Mouse (Mus musculus) ovary, adult 18-20 months (tissue): ENCODE measurements at regions not wholly inside any gene's neighbourhood (a gene's known extent, or its start where the extent isn't known, plus 50 kb on each side); places are given as distances from the start of the nearest gene placed in this dataset.

Experiments
- DNase-seq: peaks from one replicate; pipeline ENCODE4 v3.0.0; 2022; ENCODE audit warnings: low spot score, mixed read lengths

DNA sequence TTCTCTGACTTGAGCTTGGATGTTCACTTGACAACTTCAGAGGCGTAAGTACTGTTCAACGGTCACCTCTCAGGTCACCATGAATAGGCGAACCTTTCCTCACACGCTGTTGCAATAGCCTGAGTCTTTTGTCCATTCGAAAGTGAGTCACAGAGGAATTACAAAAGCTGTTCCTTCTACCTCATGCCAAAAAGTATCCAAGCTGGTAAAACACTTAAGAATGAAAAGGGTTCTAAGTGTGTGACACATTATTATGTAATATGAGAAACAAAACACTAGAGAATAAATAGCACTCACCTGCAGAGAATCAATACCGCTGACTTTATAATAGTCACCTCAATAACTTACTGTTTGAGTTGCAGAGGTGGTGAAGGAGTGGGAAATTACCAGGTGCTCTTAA, 86.0 kb upstream of the Pbx1 start:
- DNase-seq = no peak

DNA sequence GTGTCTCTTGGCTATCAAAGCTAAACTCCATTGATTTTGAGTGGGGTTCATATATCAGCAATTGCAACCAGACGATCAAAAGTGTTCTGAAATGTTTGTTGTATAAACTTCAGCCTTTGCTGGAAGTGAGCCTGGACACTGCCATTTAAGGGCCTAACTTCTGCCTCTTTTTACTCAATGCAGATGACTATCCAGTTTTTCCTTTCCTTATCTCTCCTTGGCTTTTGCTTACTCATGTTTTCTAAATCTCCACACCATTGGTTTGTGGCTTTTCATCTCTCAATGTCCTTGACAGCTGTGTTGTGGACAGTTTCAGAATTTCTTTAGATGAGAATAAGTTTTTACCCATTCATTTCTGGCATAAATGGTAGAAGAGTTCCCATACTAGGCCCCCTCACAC, 74.3 kb upstream of the Pbx1 start:
- DNase-seq = peak; percentile 26

DNA sequence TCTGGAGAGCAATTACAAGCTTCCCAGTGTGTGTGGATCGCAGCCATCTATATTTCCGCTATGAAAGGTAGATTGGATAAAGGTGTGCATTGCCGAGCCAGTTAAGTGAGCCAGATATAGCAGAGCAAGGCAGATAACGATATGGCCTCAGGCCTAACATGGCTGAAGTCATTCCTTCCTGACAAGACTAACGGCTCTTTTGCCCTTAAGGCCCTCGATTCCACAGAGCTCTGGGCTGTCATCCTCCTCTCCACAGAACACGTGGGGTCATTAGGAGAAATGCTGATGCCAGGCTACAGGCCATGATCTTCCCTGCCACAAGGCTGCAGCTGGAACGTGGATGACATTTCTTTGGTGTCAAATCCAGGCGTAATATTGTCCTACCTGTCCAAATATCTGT, 72.7 kb upstream of the Pbx1 start:
- no peak for DNase-seq

DNA sequence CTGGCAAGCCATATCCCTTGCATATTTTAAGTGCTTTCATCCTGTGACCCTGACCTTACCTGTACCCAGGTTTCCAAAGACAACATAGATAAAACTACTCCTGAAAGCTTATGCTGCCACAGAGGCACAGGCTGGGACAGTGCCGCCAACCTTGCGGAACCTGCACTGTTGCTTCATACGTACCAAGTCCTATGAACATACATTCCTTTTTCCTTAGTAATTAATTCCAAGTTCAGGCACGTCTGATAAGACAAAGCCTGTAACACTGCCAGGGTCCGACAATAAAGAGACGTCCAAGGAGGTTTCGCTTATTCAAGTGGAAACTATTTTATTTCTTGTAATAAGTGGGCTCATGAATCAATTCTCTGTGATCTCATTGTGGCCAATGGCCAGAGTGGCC, 70.2 kb upstream of the Pbx1 start:
- DNase-seq = peak; percentile 40

DNA sequence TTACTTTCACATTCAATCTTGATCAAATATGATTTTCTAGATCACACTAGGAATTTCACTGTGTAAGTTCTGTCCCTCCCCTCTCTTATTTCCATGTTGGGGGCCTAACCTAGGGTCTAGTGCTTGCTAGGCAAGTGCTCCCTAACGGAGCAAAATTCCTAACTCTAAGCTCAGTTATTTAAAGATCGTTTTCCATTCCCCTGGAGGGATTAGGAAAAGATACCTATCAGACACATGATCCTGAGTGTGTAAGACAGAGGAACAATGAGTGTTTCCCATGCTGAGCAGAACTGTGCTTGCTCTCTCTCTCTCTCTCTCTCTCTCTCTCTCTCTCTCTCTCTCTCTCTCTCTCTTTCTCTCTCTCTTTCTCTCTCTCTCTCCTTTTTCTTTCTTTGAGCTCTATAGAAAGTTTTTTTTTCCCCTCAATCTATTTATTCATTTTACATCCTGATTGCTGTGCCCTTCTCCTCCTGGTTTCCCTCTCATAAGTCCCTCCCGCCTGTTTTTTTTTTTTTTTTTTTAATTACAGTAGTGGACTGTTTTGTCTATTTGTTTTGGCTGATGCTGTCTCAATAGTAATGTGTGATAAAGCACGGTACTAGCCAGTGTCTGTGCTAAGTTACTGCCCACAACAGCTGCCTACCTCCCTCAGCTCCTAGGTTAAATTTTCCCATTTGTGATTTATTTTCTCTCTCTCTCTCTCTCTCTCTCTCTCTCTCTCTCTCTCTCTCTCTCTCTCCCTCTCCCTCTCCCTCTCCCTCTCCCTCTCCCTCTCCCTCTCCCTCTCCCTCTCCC, 69.5 kb upstream of the Pbx1 start:
- DNase-seq = no peak

DNA sequence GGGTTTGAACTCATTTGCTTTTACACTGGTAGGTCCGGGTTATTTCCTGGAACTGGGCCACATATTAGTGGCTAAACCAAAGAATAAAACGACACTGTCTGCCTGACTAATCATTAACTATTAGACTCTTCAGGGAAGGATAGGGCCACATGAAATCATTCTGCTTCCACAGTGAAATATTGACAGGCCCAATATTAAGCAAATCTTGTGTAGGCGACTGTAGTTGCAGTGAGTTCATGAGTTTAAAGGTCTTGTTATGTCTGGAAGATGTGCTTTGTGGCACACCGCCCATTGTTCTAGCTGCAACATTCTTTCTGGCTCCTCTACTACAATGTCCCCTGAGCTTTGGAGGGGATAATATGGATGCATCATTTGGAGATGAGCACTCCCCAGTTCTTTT, 65.7 kb upstream of the Pbx1 start:
- no peak for DNase-seq

DNA sequence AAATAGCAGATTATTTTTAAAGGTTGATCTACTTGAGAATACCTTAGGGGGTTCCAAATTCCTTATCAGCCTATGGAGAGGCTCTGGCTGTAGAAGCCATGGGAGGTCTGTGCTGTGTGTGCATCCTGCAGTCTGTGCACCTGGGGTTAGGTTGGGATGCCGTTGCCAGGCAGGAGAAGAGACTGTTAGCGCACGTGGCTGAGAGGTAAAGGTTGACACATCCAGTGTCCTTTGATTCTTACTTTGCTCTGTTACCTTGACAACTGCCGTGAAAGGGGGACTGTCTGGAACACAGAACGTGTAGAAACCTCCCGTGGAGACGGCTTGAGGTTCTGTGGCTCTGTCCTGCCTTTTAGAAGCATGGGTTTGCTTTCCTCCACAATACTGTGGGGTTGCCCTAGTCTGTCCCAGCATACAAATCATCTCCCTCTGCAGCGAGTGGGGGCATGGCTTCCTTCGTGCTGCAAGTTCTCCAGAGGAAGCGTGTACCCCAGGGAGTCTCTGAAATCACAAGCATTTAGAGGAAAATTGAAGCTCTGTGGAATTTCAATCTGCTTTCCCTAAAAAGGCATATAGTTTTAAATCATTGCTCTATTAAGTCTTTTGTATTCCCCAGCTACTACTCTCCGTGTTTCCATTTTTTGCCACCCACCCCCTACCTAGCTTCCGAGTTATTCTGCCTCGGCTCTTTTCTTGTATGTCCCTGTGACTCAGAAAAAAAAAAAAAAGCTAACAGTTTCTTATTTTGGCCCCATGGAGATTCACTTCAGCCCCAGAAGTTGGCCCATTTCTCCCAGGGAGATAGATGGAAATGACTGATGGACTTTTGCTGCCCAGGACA, 63.8 kb upstream of the Pbx1 start:
- DNase-seq = no peak

DNA sequence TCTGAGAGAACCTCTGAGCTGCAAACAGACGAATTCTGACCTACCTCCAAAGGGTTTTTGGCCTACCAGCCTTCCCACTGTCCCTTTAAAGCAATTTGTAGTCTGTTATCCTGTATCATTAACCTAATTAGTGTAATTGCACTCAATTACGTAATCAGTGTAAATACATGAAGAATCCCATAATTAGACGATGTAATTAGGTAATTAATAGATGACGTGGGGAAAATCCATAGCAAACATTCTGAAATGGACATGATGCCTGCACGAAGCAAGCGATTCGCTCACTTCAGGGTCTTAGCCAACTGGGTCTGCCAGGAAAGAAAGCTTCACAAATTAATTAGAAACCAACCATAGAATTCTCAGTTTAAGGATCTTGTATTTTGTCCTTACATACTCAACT, 55.4 kb upstream of the Pbx1 start:
- DNase-seq = no peak

DNA sequence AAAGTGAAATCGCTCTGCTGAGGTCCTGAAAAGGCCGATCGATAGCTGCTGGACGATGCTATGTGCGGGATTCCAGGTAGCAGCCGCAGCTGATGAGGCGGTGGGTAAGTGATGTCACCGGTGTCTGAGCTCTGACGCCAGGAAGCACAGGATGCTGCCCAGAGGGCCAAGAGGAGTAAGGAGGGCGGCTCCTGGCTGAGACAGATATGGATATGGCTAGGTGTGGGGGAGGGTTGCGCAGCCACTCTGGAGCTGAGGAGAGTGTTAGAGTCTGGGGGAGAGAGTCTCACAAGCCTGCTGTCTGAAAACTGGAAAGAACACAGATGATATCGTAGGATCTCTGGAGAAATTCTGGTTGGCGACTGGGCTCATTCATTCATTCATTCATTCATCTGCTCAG, 51.6 kb upstream of the Pbx1 start:
- DNase-seq = no peak
